Mouse (Mus musculus): ENCODE measurements at regions not wholly inside any gene's neighbourhood (a gene's known extent, or its start where the extent isn't known, plus 50 kb on each side); places are given as distances from the start of the nearest gene placed in this dataset.

DNA sequence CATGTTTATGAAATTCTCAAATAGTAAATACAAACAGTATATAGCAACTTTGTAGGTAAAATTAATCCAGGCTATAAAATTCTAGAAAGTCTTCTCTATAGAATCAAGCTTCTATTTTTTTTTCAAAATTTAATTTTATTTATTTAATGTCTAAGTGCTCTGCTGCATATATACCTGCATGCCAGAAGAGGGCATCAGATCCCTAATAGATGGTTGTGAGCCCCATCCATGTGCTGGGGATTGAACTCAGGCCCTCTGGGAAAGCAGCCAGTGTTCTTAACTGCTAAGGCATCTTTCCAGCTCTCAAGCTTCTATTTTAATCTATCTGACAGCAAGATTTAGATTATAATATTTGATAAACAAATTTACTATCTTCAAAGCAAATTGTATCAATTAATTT, 602.7 kb upstream of the Zfp960 start:
- TF ChIP-seq POLR2A (IDR thresholded peaks at IDR 0.05; ENCODE audit: extremely low read depth, insufficient read depth, low read length) (no peak), CTCF (IDR thresholded peaks at IDR 0.05; ENCODE audit: low read depth, low read length) (no peak)
